Mouse (Mus musculus) urinary bladder, postnatal 36 days (tissue): ENCODE results near the gene Hmgcl.

Experiments
- DNase-seq, 2 experiments: peaks; one replicate each; pipeline ENCODE4 v3.0.0; 2022; ENCODE audit warnings: low spot score in 2 of 2, mixed read lengths in 1 of 2

The Hmgcl gene

GRCm38 (mm10) chr4:135985769-135986168 is 39.5 kb downstream of the Hmgcl start:
- DNase-seq: no peak

- DNase-seq: no peak
Observed at GRCm38 (mm10) chr4:135986301-135986942, 40.2 kb downstream of the Hmgcl start.

GRCm38 (mm10) chr4:135986943-135987710 is 40.9 kb downstream of the Hmgcl start, which contains the start of gene Pithd1:
Gene Pithd1 (minus strand): TSS chr4:135987264.
- DNase-seq: peak; percentile 86 to 91

- DNase-seq: no peak
Observed at GRCm38 (mm10) chr4:135987714-135988113, 41.5 kb downstream of the Hmgcl start.

GRCm38 (mm10) chr4:135993941-135994340 is 47.7 kb downstream of the Hmgcl start:
- DNase-seq: no peak

GRCm38 (mm10) chr4:135995118-135995517 is 48.9 kb downstream of the Hmgcl start:
- DNase-seq: no peak

GRCm38 (mm10) chr4:136004107-136004675 is 57.9 kb downstream of the Hmgcl start:
- no peak for DNase-seq

GRCm38 (mm10) chr4:136004921-136005320 is 58.7 kb downstream of the Hmgcl start:
- DNase-seq: no peak

- no peak for DNase-seq
Observed at GRCm38 (mm10) chr4:136006821-136007220, 60.6 kb downstream of the Hmgcl start.

GRCm38 (mm10) chr4:136008782-136009447 is 62.7 kb downstream of the Hmgcl start:
- DNase-seq: no peak

GRCm38 (mm10) chr4:136010586-136010985 is 64.3 kb downstream of the Hmgcl start:
- no peak for DNase-seq
